Mouse (Mus musculus) c-Kit-negative CD71-positive TER-119-positive erythroid progenitor cells, embryonic 14.5 days (primary cell): ENCODE measurements around the gene Ism2.

Experiments used
- DNase-seq: peaks from one replicate; pipeline ENCODE4 v3.0.0-alpha.2; 2013; ENCODE audit warnings: low read depth, low spot score

Ism2 gene

DNA sequence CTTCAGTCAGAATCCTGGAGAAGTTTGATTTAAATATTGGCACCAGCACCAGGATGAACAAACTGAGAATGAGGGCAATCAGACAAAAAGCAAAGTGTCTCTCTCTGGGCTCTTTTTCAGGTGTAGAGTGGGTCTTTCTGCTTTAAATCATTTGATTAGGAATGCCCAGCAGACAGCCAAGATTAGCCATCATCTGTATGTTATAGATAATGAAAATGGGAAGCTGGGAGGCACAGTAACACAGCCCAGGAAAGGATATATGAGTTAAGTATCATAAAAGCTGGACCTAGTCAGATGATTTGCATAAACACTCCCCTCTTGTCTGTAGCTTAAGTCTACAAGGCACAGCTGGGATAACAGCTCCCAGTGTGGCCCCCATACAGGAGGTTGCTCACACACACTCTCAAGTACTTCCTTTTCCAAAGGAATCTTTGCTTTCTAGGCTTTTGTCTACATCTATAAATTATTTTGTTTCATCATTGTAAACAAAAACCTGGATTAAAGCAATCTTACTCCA, 69.1 kb downstream of the Ism2 start:
- DNase-seq = no peak

GRCm38 (mm10) chr12:87229633-87230032, 69.9 kb downstream of the Ism2 start:
- no peak for DNase-seq
